In the genomic region with DNA sequence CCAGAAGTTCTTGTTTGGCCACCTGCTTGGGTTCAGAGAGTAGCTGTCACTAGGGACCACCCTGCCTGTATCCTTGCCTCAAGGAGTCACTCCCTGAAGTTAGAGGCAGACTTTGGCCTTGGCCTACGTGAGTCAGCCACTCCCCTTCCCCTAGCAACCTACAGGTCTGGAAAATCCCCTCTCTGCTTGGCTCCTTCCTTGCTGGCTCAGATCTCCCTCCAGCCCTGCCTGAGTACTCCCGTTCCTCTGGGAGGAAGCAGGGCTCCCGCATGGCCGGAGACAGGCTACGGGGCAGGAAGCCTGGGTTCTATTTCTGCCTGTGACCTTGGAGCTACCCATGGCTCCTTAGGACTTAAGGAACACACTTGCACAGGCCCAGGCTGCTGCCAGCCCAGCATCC, we compare ENCODE assay signal across 9 mouse cellular contexts. TPM values are rescaled to one million over a fixed set of nuclear protein-coding genes. Genes with fewer than 3 reads are reported as not detected.
DNase-seq lines count a peak whose midpoint lies in the region; ATAC-seq lines count a peak whose summit lies in the region.
"Had no signal": no experiment of that assay in that cellular context is flagged by ENCODE, and none has a peak within 500 bp of the region (broad histone marks: within the 10 kb centered on the region; RNA-seq: fewer than 3 reads in every experiment).

No protein-coding gene starts in this region.

- peaks cover 41% of the 10 kb centered on the region for H3K4me1 ChIP-seq in embryonic facial prominence, embryonic 12.5 days
- H3K4me1 ChIP-seq in hindbrain, embryonic 14.5 days (replicated peaks; ENCODE audit: control insufficient read depth, insufficient read depth, low read length) = 0 out of 2 replicates have a peak, but pooled peaks cover 5% of the 10 kb centered on the region
- H3K4me1 ChIP-seq in liver, embryonic 11.5 days (replicated peaks; ENCODE audit: control insufficient read depth, insufficient read depth, low read length) = peaks cover 28% of the 10 kb centered on the region

- H3K9ac ChIP-seq in embryonic facial prominence, embryonic 12.5 days = no peak overlapping the region
- H3K9ac ChIP-seq in hindbrain, embryonic 14.5 days = no peak overlapping the region
- no peak overlapping the region for H3K9ac ChIP-seq in liver, embryonic 11.5 days (ENCODE audit: low read depth, low read length)

- peaks cover 10% of the 10 kb centered on the region for H3K36me3 ChIP-seq in embryonic facial prominence, embryonic 12.5 days
- no peaks in the 10 kb centered on the region for H3K36me3 ChIP-seq in hindbrain, embryonic 14.5 days (replicated peaks; ENCODE audit: control insufficient read depth, insufficient read depth)
- peaks cover 2% of the 10 kb centered on the region; the same call in 1 of the 2 replicates for H3K36me3 ChIP-seq in liver, embryonic 11.5 days (ENCODE audit: control insufficient read depth, insufficient read depth, low read length)

- no peak overlapping the region for H3K4me2 ChIP-seq in embryonic facial prominence, embryonic 12.5 days (replicated peaks)
- H3K4me2 ChIP-seq in hindbrain, embryonic 14.5 days (replicated peaks) = no peak overlapping the region
- H3K4me2 ChIP-seq in liver, embryonic 11.5 days = no peak overlapping the region

- H3K27me3 ChIP-seq in embryonic facial prominence, embryonic 12.5 days = no peaks in the 10 kb centered on the region
- no peaks in the 10 kb centered on the region for H3K27me3 ChIP-seq in hindbrain, embryonic 14.5 days (ENCODE audit: control insufficient read depth, insufficient read depth, low read length)
- no peaks in the 10 kb centered on the region for H3K27me3 ChIP-seq in liver, embryonic 11.5 days (replicated peaks; ENCODE audit: control insufficient read depth, insufficient read depth, low read length)

- no peaks in the 10 kb centered on the region for H3K9me3 ChIP-seq in embryonic facial prominence, embryonic 12.5 days
- H3K9me3 ChIP-seq in hindbrain, embryonic 14.5 days (ENCODE audit: control insufficient read depth, low read length) = no peaks in the 10 kb centered on the region
- no peaks in the 10 kb centered on the region for H3K9me3 ChIP-seq in liver, embryonic 11.5 days (ENCODE audit: control insufficient read depth, low read length)

- DNase-seq in adrenal gland, postnatal 10 days = peak; percentile 77
- DNase-seq in adrenal gland, postnatal 4 days (ENCODE audit: low spot score in 2 of 2) = no peak
- no peak for DNase-seq in hindbrain, embryonic 14.5 days (ENCODE audit: low spot score)
- no peak for DNase-seq in liver, embryonic 11.5 days (ENCODE audit: low spot score)
- DNase-seq in cerebellum, postnatal 4 days (ENCODE audit: low spot score in 2 of 2) = no peak
- DNase-seq in left cerebral cortex, adult 11 months (ENCODE audit: low spot score) = no peak
- DNase-seq in embryo, embryonic 10.5 days (ENCODE audit: low spot score) = no peak

- peak overlapping the region; percentile 80 for H3K27ac ChIP-seq in embryonic facial prominence, embryonic 12.5 days
- H3K27ac ChIP-seq in hindbrain, embryonic 14.5 days = peak overlapping the region; percentile 41; the same call in 1 of the 2 replicates
- peak overlapping the region; percentile 56; the same call in 1 of the 2 replicates for H3K27ac ChIP-seq in liver, embryonic 11.5 days (ENCODE audit: low read depth, low read length)

- no peak overlapping the region for H3K4me3 ChIP-seq in embryonic facial prominence, embryonic 12.5 days
- H3K4me3 ChIP-seq in hindbrain, embryonic 14.5 days (replicated peaks; ENCODE audit: low read length) = no peak overlapping the region
- no peak overlapping the region for H3K4me3 ChIP-seq in liver, embryonic 11.5 days (ENCODE audit: low read depth, low read length)
- H3K4me3 ChIP-seq: erythroblast, embryonic 14.5 days had no signal

- 49% methylated on average over 5 of the region's 5 CpGs for WGBS in embryonic facial prominence, embryonic 12.5 days
- WGBS in hindbrain, embryonic 14.5 days = 69% methylated on average over 5 of the region's 5 CpGs
- 64% methylated on average over 5 of the region's 5 CpGs for WGBS in liver, embryonic 11.5 days

- no peak for ATAC-seq in embryonic facial prominence, embryonic 12.5 days (ENCODE audit: insufficient number of reproducible peaks, insufficient read depth, low FRiP score, low TSS enrichment)
- ATAC-seq in hindbrain, embryonic 14.5 days (ENCODE audit: low FRiP score) = no peak
- no peak for ATAC-seq in liver, embryonic 11.5 days (replicated peaks; ENCODE audit: low FRiP score)

RNA-seq across cellular contexts. Expression of a gene that starts 28.8 kb away (rescaled TPM):
- total RNA-seq in adrenal gland, postnatal 10 days (2021) = 100 to 1,000 TPM; 191 to 264 TPM
- 100 to 1,000 TPM; 170 to 191 TPM for total RNA-seq in adrenal gland, postnatal 4 days (2021)
- 19.0 and 19.7 TPM in 2 replicates for polyA plus RNA-seq in embryonic facial prominence, embryonic 12.5 days (2016; fragmentation: Nextera tagmentation; extraction: Ambion mirVana)
- polyA plus RNA-seq in hindbrain, embryonic 14.5 days (2014; fragmentation: Nextera tagmentation; extraction: Ambion mirVana) = 8.7 and 10.7 TPM in 2 replicates
- polyA plus RNA-seq in liver, embryonic 11.5 days (2014; fragmentation: Nextera tagmentation; extraction: Ambion mirVana) = 19.9 and 20.8 TPM in 2 replicates

RNA-seq across cellular contexts. Expression of a gene that starts 44.3 kb away (rescaled TPM):
- not detected for total RNA-seq in adrenal gland, postnatal 10 days (2021)
- total RNA-seq in adrenal gland, postnatal 4 days (2021) = not detected
- not detected in 2 replicates for polyA plus RNA-seq in embryonic facial prominence, embryonic 12.5 days (2016; fragmentation: Nextera tagmentation; extraction: Ambion mirVana)
- polyA plus RNA-seq in hindbrain, embryonic 14.5 days (2014; fragmentation: Nextera tagmentation; extraction: Ambion mirVana) = not detected in 2 replicates
- not detected in 2 replicates for polyA plus RNA-seq in liver, embryonic 11.5 days (2014; fragmentation: Nextera tagmentation; extraction: Ambion mirVana)
- polyA plus RNA-seq: erythroblast, embryonic 14.5 days had no signal
